11 mouse cellular contexts compared by ENCODE assay signal in genomic region chr11:88288400-88288799, GRCm38 (mm10). TPM values are rescaled to one million over a fixed set of nuclear protein-coding genes. Genes with fewer than 3 reads are reported as not detected.
A peak's percentile ranks its signal among the peaks of the same experiment; 100 is the strongest.
DNase-seq lines count a peak whose midpoint lies in the region; ATAC-seq lines count a peak whose summit lies in the region.
"Had no signal": no experiment of that assay in that cellular context is flagged by ENCODE, and none has a peak within 500 bp of the region (broad histone marks: within the 10 kb centered on the region; RNA-seq: fewer than 3 reads in every experiment).

No protein-coding gene starts in this region.

- H3K27ac ChIP-seq in heart, embryonic 15.5 days, result peak overlapping the region; percentile 1; the same call in 1 of the 2 replicates
- peak overlapping the region; percentile 58 for H3K27ac ChIP-seq in hindbrain, embryonic 14.5 days

- DNase-seq in heart, postnatal 25 days (ENCODE audit: low spot score), result no peak
- DNase-seq in urinary bladder, postnatal 14 days (ENCODE audit: low spot score), result peak; percentile 16
- no peak for DNase-seq in urinary bladder, postnatal 10 days (ENCODE audit: low spot score)
- no peak for DNase-seq in hindbrain, embryonic 14.5 days (ENCODE audit: low spot score)
- no peak for DNase-seq in thymus, postnatal 10 days (ENCODE audit: low spot score in 2 of 2)
- DNase-seq in ovary, postnatal 36 days (ENCODE audit: low spot score), result no peak
- DNase-seq in right cerebral cortex, postnatal 14 days, result no peak
- DNase-seq: lung, adult 2 months had no signal

- H3K4me2 ChIP-seq in heart, embryonic 15.5 days, result peak overlapping the region; percentile 26
- no peak overlapping the region for H3K4me2 ChIP-seq in hindbrain, embryonic 14.5 days (replicated peaks)

- 0 out of 2 replicates have a peak, but pooled peaks cover under 1% of the 10 kb centered on the region for H3K27me3 ChIP-seq in heart, embryonic 15.5 days
- H3K27me3 ChIP-seq in hindbrain, embryonic 14.5 days (ENCODE audit: control insufficient read depth, insufficient read depth, low read length), result no peaks in the 10 kb centered on the region

- H3K9ac ChIP-seq in heart, embryonic 15.5 days, result no peak overlapping the region
- H3K9ac ChIP-seq in hindbrain, embryonic 14.5 days, result no peak overlapping the region

- intact Hi-C loops in heart, postnatal 25 days (cut with DNase I), result no loop called here

- peaks cover 36% of the 10 kb centered on the region for H3K4me1 ChIP-seq in heart, embryonic 15.5 days (replicated peaks)
- H3K4me1 ChIP-seq in hindbrain, embryonic 14.5 days (replicated peaks; ENCODE audit: control insufficient read depth, insufficient read depth, low read length), result peaks cover 21% of the 10 kb centered on the region; the same call in 1 of the 2 replicates

- H3K4me3 ChIP-seq in heart, embryonic 15.5 days, result no peak overlapping the region
- H3K4me3 ChIP-seq in hindbrain, embryonic 14.5 days (replicated peaks; ENCODE audit: low read length), result no peak overlapping the region

- ATAC-seq in heart, embryonic 15.5 days (replicated peaks; ENCODE audit: insufficient number of reproducible peaks, insufficient read depth, low FRiP score, low read depth), result no peak; the same call in 1 of the 2 replicates
- ATAC-seq in hindbrain, embryonic 14.5 days (ENCODE audit: low FRiP score), result peak; percentile 70

- 35% methylated on average over 11 of the region's 11 CpGs for WGBS in heart, embryonic 15.5 days
- 22% methylated on average over 11 of the region's 11 CpGs for WGBS in hindbrain, embryonic 14.5 days

- no peaks in the 10 kb centered on the region for H3K9me3 ChIP-seq in heart, embryonic 15.5 days (replicated peaks)
- H3K9me3 ChIP-seq in hindbrain, embryonic 14.5 days (ENCODE audit: control insufficient read depth, low read length), result no peaks in the 10 kb centered on the region

- H3K36me3 ChIP-seq in heart, embryonic 15.5 days, result no peaks in the 10 kb centered on the region
- H3K36me3 ChIP-seq in hindbrain, embryonic 14.5 days (replicated peaks; ENCODE audit: control insufficient read depth, insufficient read depth), result no peaks in the 10 kb centered on the region

RNA-seq across cellular contexts. Expression of gene Ccdc182, which starts 5.5 kb away (rescaled TPM):
- polyA plus RNA-seq in heart, embryonic 15.5 days (2015; fragmentation: Nextera tagmentation; extraction: Ambion mirVana), result not detected in 2 replicates
- total RNA-seq in heart, postnatal 25 days (2021), result not detected
- 0.37 TPM in 1 of 2 replicates, not detected in the other for polyA plus RNA-seq in hindbrain, embryonic 14.5 days (2014; fragmentation: Nextera tagmentation; extraction: Ambion mirVana)
- total RNA-seq: heart, postnatal 10 days had no signal
- polyA plus RNA-seq: lung, adult 2 months; stomach, embryonic 14.5 days had no signal
